Mouse (Mus musculus) hematopoietic multipotent progenitor cell, adult 10-12 weeks (in vitro differentiated cells): Measurements from ENCODE around the gene Adcy7. TPM values are rescaled to one million over a fixed set of nuclear protein-coding genes. Genes with fewer than 3 reads are reported as not detected.

Experiments
- polyA plus RNA-seq: library from polyadenylated mRNA; stranded (reverse); fragments of >175 nt; gene quantifications from 2 replicates; pipeline ENCODE4 v1.2.3, GENCODE M21; 2012; ENCODE audit warnings: low replicate concordance

Gene Adcy7
- 41.3 and 153 TPM in 2 replicates for polyA plus RNA-seq

GRCm38 (mm10) chr8:88272231-88273050 lies at the start of gene Adcy7:
Gene Adcy7, plus strand, starts transcription at chr8:88272403.

GRCm38 (mm10) chr8:88361708-88362428 lies 89.7 kb downstream of the Adcy7 start, which contains the start of gene Brd7:
Gene Brd7, minus strand, starts transcription at chr8:88362194.

Other genes starting within 250 kb of the Adcy7 start
- 6.2 and 10.5 TPM in 2 replicates for gene Cnep1r1, start 153.6 kb upstream of the Adcy7 start, polyA plus RNA-seq
- 6.1 and 7.3 TPM in 2 replicates for gene Heatr3, start 134.5 kb upstream of the Adcy7 start, polyA plus RNA-seq
- 11.3 and 34.2 TPM in 2 replicates for gene Tent4b, start 73.2 kb upstream of the Adcy7 start, polyA plus RNA-seq
- 109 and 200 TPM in 2 replicates for gene Brd7, start 89.8 kb downstream of the Adcy7 start, polyA plus RNA-seq
- gene Nkd1, start 249.0 kb downstream of the Adcy7 start, polyA plus RNA-seq, result 1.7 and 2.5 TPM in 2 replicates